Mouse (Mus musculus) ES-E14 (cell line): ENCODE data around the gene Zscan10.

ENCODE experiments used
- CHD2 ChIP-seq: IDR thresholded peaks from 2 replicates; pipeline ENCODE4 v1.6.1; 2014; ENCODE audit warnings: mild to moderate bottlenecking, low read depth, low read length, inconsistent platforms
- MAFK ChIP-seq: IDR thresholded peaks from 2 replicates; pipeline ENCODE4 v1.6.1; 2014; ENCODE audit warnings: mild to moderate bottlenecking, low read depth, low read length, inconsistent platforms; ENCODE audit not compliant: insufficient read depth

GRCm38 (mm10) chr17:23571084-23571483 is 29.6 kb upstream of the Zscan10 start:
- TF ChIP-seq MAFK (no peak), CHD2 (no peak)
